Mouse (Mus musculus) monocyte, adult 2 months (primary cell): Measurements from ENCODE around the gene Mal.

Experiments used
- DNase-seq, 2 experiments: peaks; one replicate each; pipeline ENCODE4 v3.0.0; 2022; ENCODE audit warnings: low spot score in 2 of 2, low read depth in 1 of 2

The Mal gene

GRCm38 (mm10) chr2:127656086-127656720 lies at the start of gene Mal:
Gene Mal, minus strand, starts transcription at chr2:127656695.
- no peak for DNase-seq

GRCm38 (mm10) chr2:127705267-127705666 lies 48.8 kb upstream of the Mal start:
- no peak for DNase-seq

GRCm38 (mm10) chr2:127689239-127689638 lies 32.7 kb upstream of the Mal start:
- no peak for DNase-seq

DNA sequence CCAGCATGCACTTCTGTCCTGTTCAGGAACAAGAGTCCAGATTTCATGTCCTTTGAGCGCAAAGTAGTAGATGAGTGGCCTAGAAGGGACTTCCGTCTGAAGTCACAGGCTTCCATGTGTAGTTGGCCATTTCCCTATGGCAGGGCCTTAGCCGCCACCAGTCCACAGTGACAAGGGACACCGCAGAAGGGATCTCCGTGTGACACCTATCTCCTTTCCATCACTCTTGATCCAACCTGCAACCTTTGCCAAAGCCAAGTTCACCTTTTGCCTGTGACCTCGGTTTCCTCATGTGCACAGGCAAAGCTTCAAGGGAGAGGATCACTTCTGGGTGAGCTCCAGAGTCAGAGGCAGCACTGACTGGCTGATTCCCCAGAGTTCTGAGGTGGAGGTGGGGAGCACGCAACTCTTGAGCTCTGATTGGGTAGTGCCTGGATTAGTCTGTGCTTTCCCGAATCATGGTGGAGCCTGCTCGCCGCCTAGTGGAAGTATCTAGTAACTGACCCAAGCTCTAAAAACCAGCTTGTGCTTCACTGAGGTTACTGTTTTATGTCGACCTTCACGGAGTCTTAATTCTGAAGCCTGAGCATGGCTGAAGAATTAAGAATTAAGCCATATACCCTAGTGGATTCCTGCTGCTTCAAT lies 27.3 kb upstream of the Mal start:
- DNase-seq = no peak

DNA sequence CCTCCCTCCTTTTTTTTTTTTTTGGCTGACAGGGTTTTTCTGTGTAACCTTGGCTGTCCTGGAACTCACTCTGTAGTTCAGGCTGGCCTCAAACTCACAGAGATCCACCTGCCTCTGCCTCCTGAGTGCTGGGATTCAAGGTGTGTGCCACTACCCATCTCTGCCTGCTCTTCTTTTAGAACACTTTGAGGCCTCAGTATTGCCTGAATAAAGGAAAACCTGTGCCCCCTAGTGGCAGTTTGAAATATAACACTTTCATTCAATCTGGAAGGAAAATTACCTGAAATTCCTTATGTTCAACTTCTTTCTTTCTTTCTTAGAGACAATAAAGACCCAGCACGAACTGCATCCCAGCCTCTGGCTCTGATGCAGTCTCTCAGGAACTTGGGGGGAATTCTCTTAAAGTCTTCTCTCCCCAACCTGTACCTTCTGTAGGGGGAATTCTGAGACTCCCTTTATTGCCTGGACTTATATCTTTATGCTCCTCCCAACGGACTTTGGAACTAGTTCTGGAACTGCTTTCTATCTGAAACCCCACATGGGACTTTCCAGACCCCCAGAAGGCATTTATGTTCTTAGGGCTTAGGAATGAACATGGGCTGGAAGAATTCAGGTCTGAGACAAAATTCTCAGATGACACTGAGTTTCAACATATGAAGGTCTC lies 11.5 kb upstream of the Mal start:
- DNase-seq = no peak

- no peak for DNase-seq
Measured at GRCm38 (mm10) chr2:127667015-127667414, 10.5 kb upstream of the Mal start.

DNA sequence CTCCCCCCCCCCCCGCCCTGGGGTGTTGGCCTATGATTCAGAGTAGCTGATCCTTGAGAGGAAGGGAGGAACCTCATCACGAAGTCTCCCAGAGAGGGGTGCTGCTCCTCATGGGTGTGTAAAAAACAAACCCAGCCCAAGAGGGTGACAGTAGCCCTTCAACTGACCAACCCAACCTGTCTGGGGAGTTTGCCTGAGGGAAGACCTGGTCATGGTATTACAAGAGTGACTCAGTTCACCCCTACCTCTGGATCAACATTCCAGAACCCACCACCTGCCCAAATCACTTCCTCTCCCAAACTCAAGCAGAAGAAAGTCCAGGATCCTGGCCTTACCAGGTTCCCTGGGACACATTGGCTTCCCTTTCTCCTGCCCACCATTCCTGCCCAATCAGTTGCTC lies 6.2 kb upstream of the Mal start:
- DNase-seq = no peak

DNA sequence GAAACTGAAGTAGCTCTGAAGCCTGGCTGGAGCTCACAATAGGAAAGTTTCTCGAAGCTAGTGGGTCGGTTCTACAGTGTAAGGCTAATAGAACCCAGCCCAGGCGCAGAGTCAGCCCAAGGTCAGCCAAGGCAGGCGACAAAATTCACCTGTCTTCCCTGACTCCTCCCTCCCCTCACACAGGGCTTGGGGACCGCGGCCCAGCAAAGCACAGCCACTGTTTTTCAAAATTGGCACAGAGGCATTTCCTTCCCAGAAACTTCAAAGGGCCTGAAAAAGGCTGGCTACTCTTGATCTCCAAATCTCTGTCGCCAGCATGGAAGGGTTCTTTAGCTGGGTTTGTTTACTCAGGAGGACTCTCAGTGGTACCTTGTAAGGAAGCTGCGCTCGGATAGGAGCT lies 1.1 kb downstream of the Mal start:
- no peak for DNase-seq

DNA sequence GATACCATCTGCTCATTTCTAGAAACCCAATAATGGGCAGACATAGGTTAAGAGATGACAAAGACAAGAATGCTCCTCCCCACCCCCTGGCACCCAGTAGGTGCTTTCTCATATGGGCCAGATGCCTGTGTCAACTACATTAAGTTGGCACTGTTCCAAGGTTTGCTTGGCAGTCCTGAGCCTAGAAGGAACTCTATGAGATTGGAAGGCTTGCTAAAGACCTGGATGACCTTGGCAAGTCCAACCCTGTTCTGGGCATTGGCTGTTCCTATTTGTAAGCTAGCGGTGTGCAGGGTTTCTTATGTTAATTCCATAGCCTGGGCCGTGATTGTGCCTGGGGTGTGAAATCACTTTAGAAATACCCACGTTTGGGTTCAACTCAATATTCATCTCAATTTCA lies 1.7 kb downstream of the Mal start:
- no peak for DNase-seq

DNA sequence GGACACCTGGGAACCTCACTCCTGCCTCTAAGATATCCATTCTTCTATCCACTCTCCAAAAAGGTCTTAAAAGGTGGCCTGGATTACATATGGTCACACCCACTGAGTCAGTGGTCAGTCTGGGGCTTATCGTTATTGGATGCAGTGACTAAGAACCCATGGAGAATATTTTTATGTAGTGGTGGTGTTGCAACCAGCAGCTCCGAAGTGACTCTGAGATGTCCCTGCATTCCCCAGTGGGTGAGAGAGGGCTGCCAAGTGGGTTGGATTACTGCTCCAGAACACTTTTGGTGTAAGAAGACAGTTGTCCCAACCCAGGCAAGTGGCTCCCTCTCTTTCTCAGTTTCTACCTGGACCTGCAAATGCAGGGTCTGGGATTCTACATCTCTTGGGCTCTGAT lies 3.7 kb downstream of the Mal start:
- no peak for DNase-seq

GRCm38 (mm10) chr2:127652335-127652734 lies 4.2 kb downstream of the Mal start:
- DNase-seq = no peak

DNA sequence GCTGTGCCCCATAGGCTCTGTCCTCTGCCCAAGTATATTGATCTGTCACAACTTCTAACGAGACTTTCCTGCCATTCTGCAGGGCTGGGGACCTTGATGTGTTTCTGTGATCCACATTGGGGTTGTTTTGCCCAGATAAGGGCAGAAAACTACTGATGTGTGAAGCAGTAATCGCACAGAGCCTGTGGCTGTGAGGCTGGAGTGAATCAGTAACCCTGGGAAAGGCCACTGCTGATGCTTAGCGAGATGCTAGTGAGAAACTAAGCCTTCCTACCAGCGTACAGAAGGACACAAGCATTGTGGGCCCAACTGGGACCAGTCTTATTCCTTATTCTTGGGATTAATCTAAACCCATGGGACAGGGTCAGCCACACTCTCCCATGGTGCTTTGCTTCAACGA lies 4.9 kb downstream of the Mal start:
- DNase-seq = no peak

GRCm38 (mm10) chr2:127649921-127650320 lies 6.6 kb downstream of the Mal start:
- no peak for DNase-seq

DNA sequence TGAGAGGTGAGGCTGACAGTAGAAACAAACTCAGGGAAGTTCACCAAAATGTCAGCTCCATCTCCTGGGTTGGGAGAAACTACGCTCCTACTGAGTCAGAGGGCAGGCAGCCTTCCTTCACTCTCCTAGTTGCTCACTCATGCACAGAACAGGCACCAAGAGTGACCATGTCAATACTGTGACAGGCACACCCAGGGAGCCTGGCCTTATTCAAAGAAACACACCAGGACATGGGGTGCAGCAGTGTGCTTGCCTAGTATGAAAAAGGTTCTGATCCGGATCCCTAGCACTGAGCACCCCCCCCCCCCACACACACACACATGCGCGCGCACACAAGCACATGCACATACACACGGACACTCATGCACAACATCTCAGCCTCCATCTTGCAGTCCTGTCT lies 8.3 kb downstream of the Mal start:
- DNase-seq = no peak

DNA sequence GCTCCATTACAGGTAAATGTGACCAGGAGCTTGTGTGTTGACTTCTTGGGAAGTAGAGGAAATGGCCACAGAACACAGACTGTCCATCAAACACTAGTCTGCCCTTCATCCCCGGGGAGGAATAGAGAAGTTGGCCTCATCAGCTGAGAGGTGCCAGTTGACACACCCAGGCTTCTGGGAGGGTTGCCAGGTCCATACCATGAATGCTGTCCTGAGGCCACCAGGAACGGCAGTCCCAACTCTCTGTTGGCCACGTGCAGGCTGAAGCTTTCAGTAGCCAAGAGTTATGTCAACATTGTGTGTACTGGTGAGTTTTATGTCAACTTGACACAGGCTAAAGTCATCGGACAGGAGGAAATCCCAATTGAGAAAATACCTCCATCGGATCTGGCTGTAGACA lies 9.6 kb downstream of the Mal start:
- DNase-seq = no peak

DNA sequence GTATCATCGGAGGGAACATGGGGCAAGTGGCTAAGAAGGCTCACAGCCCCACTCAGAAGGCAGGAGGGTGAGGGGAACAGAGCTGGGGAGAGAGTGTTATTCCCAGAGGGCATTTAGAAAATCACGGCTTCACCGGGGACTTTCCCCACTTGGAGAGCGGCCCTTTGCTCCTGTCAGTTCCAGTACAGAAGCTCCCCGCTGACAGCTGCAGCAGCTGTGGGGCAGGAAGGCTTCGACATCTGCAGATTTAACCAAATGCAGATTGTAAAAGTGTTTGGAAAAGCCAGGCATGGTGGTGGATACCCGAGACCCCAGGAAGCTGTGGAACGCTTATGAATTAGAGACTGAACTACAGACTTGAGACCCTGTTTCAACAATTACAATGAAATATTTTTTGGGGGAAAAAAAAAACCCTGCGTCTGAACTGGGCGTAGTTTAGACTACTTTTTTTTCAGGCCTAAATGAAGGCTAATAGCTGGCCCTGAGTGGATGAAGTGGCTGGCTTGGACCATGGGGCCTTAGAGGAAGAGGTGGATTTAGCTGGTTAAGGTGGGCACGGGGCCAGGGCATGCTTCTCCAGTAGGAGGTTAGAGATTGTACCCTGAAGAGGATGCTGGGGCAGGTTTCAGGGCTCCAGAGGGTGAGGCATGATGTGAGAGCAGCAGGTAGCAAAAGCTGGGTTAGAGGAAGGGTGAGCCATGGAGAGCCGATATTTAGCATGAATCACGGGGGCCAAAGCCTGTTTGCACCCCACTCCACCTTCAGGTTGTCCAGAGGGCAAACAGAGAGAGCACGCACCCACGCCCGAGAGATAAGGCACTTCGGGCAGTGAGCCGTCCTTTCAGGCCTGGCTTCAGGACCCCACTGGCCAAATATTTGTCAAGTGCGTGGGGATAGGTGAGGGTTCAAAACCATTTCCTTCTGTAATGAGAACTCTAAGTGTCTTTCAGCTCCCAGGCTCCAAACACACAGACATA lies 12.5 kb downstream of the Mal start:
- DNase-seq = no peak

DNA sequence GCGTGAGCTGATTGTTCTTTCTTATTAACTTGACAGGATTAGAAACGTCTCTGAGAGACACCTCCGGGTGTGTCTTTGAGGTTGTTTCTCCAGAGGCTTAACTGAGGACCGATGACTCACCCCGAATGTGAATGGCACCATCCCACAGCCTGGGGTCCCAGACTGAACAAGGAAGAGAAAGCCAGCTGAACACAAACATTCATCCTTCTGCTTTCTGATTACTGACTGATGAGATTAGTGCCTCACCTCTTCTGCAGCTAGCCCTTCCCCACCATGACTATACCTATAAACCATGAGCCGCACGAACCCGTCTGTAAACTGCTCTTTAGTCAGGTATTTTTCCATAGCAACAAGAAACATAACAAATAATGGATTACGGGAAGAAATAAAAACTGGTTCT lies 17.5 kb downstream of the Mal start:
- DNase-seq = no peak

- no peak for DNase-seq
Measured at GRCm38 (mm10) chr2:127635581-127635980, 20.9 kb downstream of the Mal start.

DNA sequence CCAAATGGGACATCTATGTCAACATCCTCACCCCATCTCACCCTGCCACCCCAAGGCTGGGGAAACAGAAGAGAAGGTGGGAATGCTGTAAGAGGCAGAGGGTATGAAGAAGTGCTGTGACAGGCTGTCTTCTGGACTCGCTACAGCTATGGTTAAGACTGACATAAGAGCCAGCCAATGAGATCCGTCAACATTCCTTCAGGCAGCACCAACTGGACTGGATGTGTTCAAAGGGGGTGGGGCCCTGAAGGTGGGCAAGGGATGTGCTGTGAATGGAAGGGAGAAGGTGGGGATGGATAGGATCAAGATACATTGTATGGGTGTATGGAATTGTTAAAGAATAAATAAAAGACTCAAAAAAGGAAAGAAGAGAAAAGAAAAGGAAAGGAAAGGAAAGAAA lies 23.9 kb downstream of the Mal start:
- DNase-seq = no peak

- no peak for DNase-seq
Measured at GRCm38 (mm10) chr2:127627990-127628570, 28.4 kb downstream of the Mal start.

- no peak for DNase-seq
Measured at GRCm38 (mm10) chr2:127627354-127627753, 29.1 kb downstream of the Mal start.
